Mouse (Mus musculus): Measurements from ENCODE around the gene Ppp2r5a. TPM values are rescaled to one million over a fixed set of nuclear protein-coding genes. Genes with fewer than 3 reads are reported as not detected.

Gene Ppp2r5a
- polyA plus RNA-seq, 1 experiment from 2014 or later = 18.7 TPM

GRCm38 (mm10) chr1:191396897-191397849 is 5.9 kb downstream of the Ppp2r5a start:
- under 1% methylated on average over 74 of the region's 82 CpGs for WGBS
- H3K4me2 ChIP-seq = peak overlapping the region; percentile 71
- peak overlapping the region; percentile 91 for H3K9ac ChIP-seq (replicated peaks)
- ATAC-seq (ENCODE audit: insufficient number of reproducible peaks, insufficient read depth, low FRiP score, low TSS enrichment, low read depth) = peak; percentile 99
- peak overlapping the region; percentile 75 for H3K4me3 ChIP-seq (replicated peaks)
- no peaks in the 10 kb centered on the region for H3K27me3 ChIP-seq
- H3K36me3 ChIP-seq = no peaks in the 10 kb centered on the region
- H3K27ac ChIP-seq = peak overlapping the region; percentile 91
- no peaks in the 10 kb centered on the region for H3K9me3 ChIP-seq
- peaks cover 13% of the 10 kb centered on the region for H3K4me1 ChIP-seq (replicated peaks)

DNA sequence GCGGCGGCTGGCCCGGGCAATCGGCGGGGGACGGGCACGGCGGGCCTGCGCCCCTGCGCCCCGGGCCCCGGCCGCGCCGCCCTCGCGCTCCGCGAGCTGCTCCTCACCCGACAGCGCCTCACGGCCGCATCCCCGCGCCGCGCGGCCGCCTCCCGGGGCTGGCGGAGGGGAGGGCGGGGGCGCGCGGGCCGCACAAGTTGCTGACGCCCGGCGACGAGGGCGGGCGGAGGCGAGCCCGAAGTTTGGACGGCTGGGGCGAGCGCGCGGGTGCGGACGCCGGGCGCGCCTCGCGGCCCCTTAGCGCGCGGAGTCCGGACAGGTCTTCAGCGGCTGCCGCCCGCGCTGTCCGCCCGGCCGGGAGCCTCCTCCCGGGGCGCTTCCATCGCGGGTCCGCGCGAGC is 6.6 kb downstream of the Ppp2r5a start:
- Histone ChIP-seq H3K27me3 (no peaks in the 10 kb centered on the region), H3K9me3 (no peaks in the 10 kb centered on the region), H3K4me2 (peak overlapping the region; percentile 71), H3K36me3 (no peaks in the 10 kb centered on the region), H3K4me3 (replicated peaks) (peak overlapping the region; percentile 75), H3K27ac (peak overlapping the region; percentile 91), H3K9ac (replicated peaks) (peak overlapping the region; percentile 91), H3K4me1 (replicated peaks) (peaks cover 15% of the 10 kb centered on the region)
- WGBS = under 1% methylated on average over 72 of the region's 74 CpGs
- ATAC-seq (ENCODE audit: insufficient number of reproducible peaks, insufficient read depth, low FRiP score, low TSS enrichment, low read depth) = 0 out of 2 replicates have a peak, but pooled peaks have one; percentile 3

GRCm38 (mm10) chr1:191395871-191396433 is 7.1 kb downstream of the Ppp2r5a start:
- H3K27me3 ChIP-seq = no peaks in the 10 kb centered on the region
- H3K4me2 ChIP-seq = peak overlapping the region; percentile 71
- under 1% methylated on average over 43 of the region's 43 CpGs for WGBS
- H3K9me3 ChIP-seq = no peaks in the 10 kb centered on the region
- H3K36me3 ChIP-seq = no peaks in the 10 kb centered on the region
- peaks cover 15% of the 10 kb centered on the region for H3K4me1 ChIP-seq (replicated peaks)
- ATAC-seq (ENCODE audit: insufficient number of reproducible peaks, insufficient read depth, low FRiP score, low TSS enrichment, low read depth) = no peak
- H3K27ac ChIP-seq = peak overlapping the region; percentile 91
- H3K4me3 ChIP-seq (replicated peaks) = peak overlapping the region; percentile 75
- peak overlapping the region; percentile 91 for H3K9ac ChIP-seq (replicated peaks)

GRCm38 (mm10) chr1:191395200-191395599 is 7.9 kb downstream of the Ppp2r5a start:
- ATAC-seq (ENCODE audit: insufficient number of reproducible peaks, insufficient read depth, low FRiP score, low TSS enrichment, low read depth) = no peak

DNA sequence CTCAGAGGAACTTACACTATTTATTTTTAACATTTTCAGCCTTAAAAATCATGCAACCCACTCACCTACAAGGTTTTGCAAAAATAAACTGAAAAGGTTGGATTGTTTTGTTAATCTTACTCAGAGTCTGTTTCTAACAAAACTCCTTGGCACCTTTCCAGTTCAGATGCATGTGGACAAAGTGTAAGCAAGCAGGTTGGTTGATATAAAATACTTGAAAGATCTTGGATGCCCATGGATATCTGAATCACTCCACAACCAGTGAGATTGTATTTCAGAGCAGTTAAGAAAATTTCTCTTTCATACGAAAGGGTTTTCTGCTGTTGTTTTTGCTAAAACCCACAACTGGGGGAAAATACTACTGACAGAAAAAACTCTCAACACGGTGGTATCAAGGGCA is 8.9 kb downstream of the Ppp2r5a start:
- H3K4me2 ChIP-seq = peak overlapping the region; percentile 71; the same call in 1 of the 2 replicates
- WGBS = 59% methylated on average over 2 of the region's 2 CpGs

More at GRCm38 (mm10) chr1:191395200-191395599, 7.9 kb downstream of the Ppp2r5a start:
- no peak overlapping the region for H3K27ac ChIP-seq
- H3K9me3 ChIP-seq = no peaks in the 10 kb centered on the region
- peak overlapping the region; percentile 71 for H3K4me2 ChIP-seq
- WGBS = 37% methylated on average over 1 of the region's 1 CpGs
- no peaks in the 10 kb centered on the region for H3K27me3 ChIP-seq
- H3K36me3 ChIP-seq = no peaks in the 10 kb centered on the region
- peaks cover 15% of the 10 kb centered on the region for H3K4me1 ChIP-seq (replicated peaks)
- H3K9ac ChIP-seq (replicated peaks) = peak overlapping the region; percentile 47; the same call in 1 of the 2 replicates
- H3K4me3 ChIP-seq (replicated peaks) = peak overlapping the region; percentile 75

DNA sequence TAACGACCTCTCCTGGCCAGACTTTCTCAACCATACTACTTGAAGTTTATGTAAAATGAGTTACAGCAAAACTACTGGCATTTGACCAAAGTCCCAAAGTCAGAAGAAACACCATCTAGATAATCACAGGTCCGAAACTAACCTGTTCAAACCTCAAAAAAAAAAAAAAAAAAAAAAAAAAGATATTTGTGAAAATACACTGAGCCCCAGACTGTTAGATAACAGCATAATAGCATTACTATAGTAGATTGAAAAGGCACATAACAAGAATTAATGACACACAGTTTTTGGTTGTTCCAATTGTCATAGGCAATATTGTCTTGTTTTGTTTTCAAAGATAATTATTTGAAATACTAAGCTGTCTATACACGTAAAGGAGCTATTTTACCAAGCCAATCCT is 9.5 kb downstream of the Ppp2r5a start:
- peaks cover 15% of the 10 kb centered on the region for H3K4me1 ChIP-seq (replicated peaks)
- 83% methylated on average over 3 of the region's 3 CpGs for WGBS
- no peak overlapping the region for H3K4me3 ChIP-seq (replicated peaks)

More for the DNA sequence above, 8.9 kb downstream of the Ppp2r5a start:
- no peaks in the 10 kb centered on the region for H3K27me3 ChIP-seq
- ATAC-seq (ENCODE audit: insufficient number of reproducible peaks, insufficient read depth, low FRiP score, low TSS enrichment, low read depth) = no peak
- no peaks in the 10 kb centered on the region for H3K36me3 ChIP-seq
- no peak overlapping the region for H3K27ac ChIP-seq
- no peak overlapping the region for H3K4me3 ChIP-seq (replicated peaks)
- H3K4me1 ChIP-seq (replicated peaks) = peaks cover 15% of the 10 kb centered on the region
- no peaks in the 10 kb centered on the region for H3K9me3 ChIP-seq
- H3K9ac ChIP-seq (replicated peaks) = no peak overlapping the region

DNA sequence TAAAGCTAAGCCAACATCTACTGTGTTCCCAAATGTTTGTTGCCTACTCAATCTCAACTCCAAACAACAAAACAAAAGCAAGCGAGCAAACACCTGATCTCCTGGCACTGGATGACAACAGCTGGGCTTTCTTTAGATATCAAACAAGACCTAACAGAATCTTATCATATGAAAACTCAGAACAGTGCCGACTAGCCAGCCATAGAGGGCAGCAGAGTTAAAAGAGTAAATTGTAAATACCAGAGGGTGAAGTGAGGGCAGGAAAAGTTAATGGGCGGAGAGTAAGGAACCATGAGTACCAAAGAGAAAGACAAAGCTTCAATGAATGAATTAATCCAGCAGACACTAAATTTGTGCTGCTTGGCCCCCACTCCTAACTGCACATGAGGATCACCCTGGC is 11.8 kb downstream of the Ppp2r5a start:
- Histone ChIP-seq H3K4me3 (replicated peaks) (no peak overlapping the region), H3K4me1 (replicated peaks) (peaks cover 15% of the 10 kb centered on the region), H3K9me3 (no peaks in the 10 kb centered on the region), H3K27ac (no peak overlapping the region), H3K27me3 (no peaks in the 10 kb centered on the region), H3K36me3 (no peaks in the 10 kb centered on the region), H3K4me2 (no peak overlapping the region), H3K9ac (replicated peaks) (no peak overlapping the region)
- ATAC-seq (ENCODE audit: insufficient number of reproducible peaks, insufficient read depth, low FRiP score, low TSS enrichment, low read depth) = no peak
- WGBS = 30% methylated on average over 3 of the region's 3 CpGs

More for the DNA sequence above, 9.5 kb downstream of the Ppp2r5a start:
- Histone ChIP-seq H3K9me3 (no peaks in the 10 kb centered on the region), H3K27ac (no peak overlapping the region), H3K27me3 (no peaks in the 10 kb centered on the region), H3K36me3 (no peaks in the 10 kb centered on the region), H3K9ac (replicated peaks) (no peak overlapping the region), H3K4me2 (no peak overlapping the region)
- ATAC-seq (ENCODE audit: insufficient number of reproducible peaks, insufficient read depth, low FRiP score, low TSS enrichment, low read depth) = no peak

DNA sequence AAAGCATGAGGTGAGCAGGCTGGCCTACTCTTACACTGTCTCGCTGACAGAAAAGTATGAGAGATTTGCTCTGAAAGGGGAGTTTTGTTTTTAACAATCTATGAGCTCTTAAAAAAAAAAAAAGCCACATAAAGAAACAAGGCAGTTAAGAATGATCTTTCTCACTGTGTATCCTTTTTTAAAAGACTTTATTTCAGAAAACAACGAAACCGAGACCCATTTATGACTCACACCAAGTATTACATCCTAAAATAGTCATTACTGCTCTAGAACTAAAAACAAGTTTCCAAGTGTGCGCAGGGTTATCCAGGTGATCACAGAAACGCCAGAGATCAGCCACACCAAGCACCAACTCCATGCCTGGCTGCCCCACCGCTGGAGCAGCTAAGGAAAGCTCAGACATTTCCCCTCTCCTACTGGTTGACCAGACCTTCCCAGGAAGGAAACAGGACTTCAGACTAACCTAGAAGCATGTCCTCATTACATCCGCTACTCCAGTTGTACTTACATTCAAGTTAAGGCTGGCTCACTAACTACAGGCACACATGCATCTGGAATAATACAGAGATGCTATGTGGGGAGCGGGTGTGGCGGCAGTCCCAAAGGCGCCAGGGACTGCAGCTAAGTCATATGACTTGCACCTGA is 18.2 kb downstream of the Ppp2r5a start:
- no peak for ATAC-seq (ENCODE audit: insufficient number of reproducible peaks, insufficient read depth, low FRiP score, low TSS enrichment, low read depth)
- Histone ChIP-seq H3K27me3 (no peaks in the 10 kb centered on the region), H3K36me3 (no peaks in the 10 kb centered on the region), H3K4me1 (replicated peaks) (no peaks in the 10 kb centered on the region), H3K4me3 (replicated peaks) (no peak overlapping the region), H3K27ac (no peak overlapping the region), H3K9ac (replicated peaks) (no peak overlapping the region), H3K4me2 (no peak overlapping the region), H3K9me3 (no peaks in the 10 kb centered on the region)
- WGBS = 90% methylated on average over 10 of the region's 10 CpGs

GRCm38 (mm10) chr1:191381955-191382736 is 20.9 kb downstream of the Ppp2r5a start:
- H3K4me1 ChIP-seq (replicated peaks) = no peaks in the 10 kb centered on the region
- H3K9ac ChIP-seq (replicated peaks) = no peak overlapping the region
- no peak overlapping the region for H3K4me3 ChIP-seq (replicated peaks)
- no peaks in the 10 kb centered on the region for H3K9me3 ChIP-seq
- no peaks in the 10 kb centered on the region for H3K36me3 ChIP-seq
- ATAC-seq (ENCODE audit: insufficient number of reproducible peaks, insufficient read depth, low FRiP score, low TSS enrichment, low read depth) = no peak
- H3K4me2 ChIP-seq = no peak overlapping the region
- 90% methylated on average over 11 of the region's 11 CpGs for WGBS
- no peaks in the 10 kb centered on the region for H3K27me3 ChIP-seq
- H3K27ac ChIP-seq = no peak overlapping the region

GRCm38 (mm10) chr1:191380843-191381242 is 22.2 kb downstream of the Ppp2r5a start:
- Histone ChIP-seq H3K9me3 (no peaks in the 10 kb centered on the region), H3K27me3 (no peaks in the 10 kb centered on the region), H3K4me2 (no peak overlapping the region), H3K9ac (replicated peaks) (no peak overlapping the region), H3K4me3 (replicated peaks) (no peak overlapping the region), H3K4me1 (replicated peaks) (no peaks in the 10 kb centered on the region), H3K36me3 (no peaks in the 10 kb centered on the region), H3K27ac (no peak overlapping the region)
- WGBS = 90% methylated on average over 3 of the region's 3 CpGs
- ATAC-seq (ENCODE audit: insufficient number of reproducible peaks, insufficient read depth, low FRiP score, low TSS enrichment, low read depth) = no peak
